Comparison of ENCODE assay signal across 22 mouse cellular contexts in genomic region chr17:35104754-35105153, GRCm38 (mm10). TPM values are rescaled to one million over a fixed set of nuclear protein-coding genes. Genes with fewer than 3 reads are reported as not detected.
A peak's percentile ranks its signal among the peaks of the same experiment; 100 is the strongest.
DNase-seq lines count a peak whose midpoint lies in the region; ATAC-seq and TF ChIP-seq lines count a peak whose summit lies in the region.
"Had no signal": no experiment of that assay in that cellular context is flagged by ENCODE, and none has a peak within 500 bp of the region (broad histone marks: within the 10 kb centered on the region; RNA-seq: fewer than 3 reads in every experiment).

No protein-coding gene starts in this region.

- H3K9ac ChIP-seq in neural tube, embryonic 13.5 days, result 0 out of 2 replicates have a peak overlapping the region, but pooled peaks have one; percentile 22
- H3K9ac ChIP-seq in neural tube, embryonic 15.5 days (replicated peaks), result no peak overlapping the region
- H3K9ac ChIP-seq in liver, embryonic 12.5 days, result peak overlapping the region; percentile 57
- H3K9ac ChIP-seq in forebrain, postnatal 0 days, result no peak overlapping the region
- H3K9ac ChIP-seq: kidney, embryonic 15.5 days; limb, embryonic 12.5 days had no signal

- TF ChIP-seq CTCF in forebrain, postnatal 0 days (IDR thresholded peaks at IDR 0.05; ENCODE audit: low read depth), result no peak

- DNase-seq in ovary, postnatal 14 days (ENCODE audit: low spot score), result no peak
- DNase-seq in forebrain, postnatal 0 days, result no peak
- DNase-seq: adrenal gland, postnatal 25 days; midbrain, embryonic 14.5 days; right cerebral cortex, postnatal 25 days; thymus, postnatal 14 days had no signal

- H3K4me3 ChIP-seq in neural tube, embryonic 13.5 days, result no peak overlapping the region
- no peak overlapping the region for H3K4me3 ChIP-seq in neural tube, embryonic 15.5 days (replicated peaks)
- H3K4me3 ChIP-seq in liver, embryonic 12.5 days, result no peak overlapping the region
- no peak overlapping the region for H3K4me3 ChIP-seq in forebrain, postnatal 0 days (ENCODE audit: low read depth, low read length)
- H3K4me3 ChIP-seq: hindbrain, embryonic 12.5 days; kidney, embryonic 15.5 days; limb, embryonic 12.5 days had no signal

- H3K36me3 ChIP-seq in neural tube, embryonic 13.5 days, result peaks cover 48% of the 10 kb centered on the region
- H3K36me3 ChIP-seq in neural tube, embryonic 15.5 days, result peaks cover 44% of the 10 kb centered on the region
- peaks cover 43% of the 10 kb centered on the region for H3K36me3 ChIP-seq in liver, embryonic 12.5 days
- peaks cover 40% of the 10 kb centered on the region for H3K36me3 ChIP-seq in forebrain, postnatal 0 days (ENCODE audit: insufficient read depth)

- no peak for ATAC-seq in neural tube, embryonic 13.5 days (ENCODE audit: low read depth)
- no peak for ATAC-seq in neural tube, embryonic 15.5 days (ENCODE audit: low FRiP score)
- peak; percentile 55 for ATAC-seq in common myeloid progenitor, adult 5-6 weeks (replicated peaks; ENCODE audit: low read depth, poor library complexity, severe bottlenecking)
- ATAC-seq in liver, embryonic 12.5 days, result peak; percentile 87
- ATAC-seq in megakaryocyte-erythroid progenitor cell, adult 5-6 weeks (replicated peaks; ENCODE audit: low FRiP score, low TSS enrichment, poor library complexity, severe bottlenecking), result peak; percentile 87
- no peak for ATAC-seq in forebrain, postnatal 0 days
- ATAC-seq: CD4-positive, CD25-positive, alpha-beta regulatory T cell, adult 4 months; lung, postnatal 0 days had no signal

- no peak overlapping the region for H3K27ac ChIP-seq in neural tube, embryonic 13.5 days (replicated peaks)
- H3K27ac ChIP-seq in neural tube, embryonic 15.5 days (replicated peaks), result no peak overlapping the region
- H3K27ac ChIP-seq in liver, embryonic 12.5 days, result peak overlapping the region; percentile 82
- H3K27ac ChIP-seq in forebrain, postnatal 0 days (ENCODE audit: low read depth, low read length), result no peak overlapping the region
- H3K27ac ChIP-seq: hindbrain, embryonic 12.5 days; limb, embryonic 12.5 days had no signal

- WGBS in neural tube, embryonic 13.5 days, result 77% methylated on average over 6 of the region's 6 CpGs
- WGBS in neural tube, embryonic 15.5 days, result 80% methylated on average over 6 of the region's 6 CpGs
- WGBS in liver, embryonic 12.5 days (ENCODE audit: insufficient replicate concordance), result 20% methylated on average over 6 of the region's 6 CpGs
- WGBS in forebrain, postnatal 0 days, result 78% methylated on average over 6 of the region's 6 CpGs

- no peak overlapping the region for H3K4me2 ChIP-seq in neural tube, embryonic 13.5 days
- H3K4me2 ChIP-seq in neural tube, embryonic 15.5 days, result no peak overlapping the region
- H3K4me2 ChIP-seq in liver, embryonic 12.5 days, result peak overlapping the region; percentile 50
- no peak overlapping the region for H3K4me2 ChIP-seq in forebrain, postnatal 0 days (ENCODE audit: low read depth)
- H3K4me2 ChIP-seq: hindbrain, embryonic 12.5 days; kidney, embryonic 15.5 days; limb, embryonic 12.5 days had no signal

- no peaks in the 10 kb centered on the region for H3K27me3 ChIP-seq in neural tube, embryonic 13.5 days
- H3K27me3 ChIP-seq in neural tube, embryonic 15.5 days (replicated peaks), result no peaks in the 10 kb centered on the region
- no peaks in the 10 kb centered on the region for H3K27me3 ChIP-seq in liver, embryonic 12.5 days (replicated peaks)
- no peaks in the 10 kb centered on the region for H3K27me3 ChIP-seq in forebrain, postnatal 0 days (ENCODE audit: insufficient read depth, low read length)
- H3K27me3 ChIP-seq: hindbrain, embryonic 12.5 days; kidney, embryonic 15.5 days; limb, embryonic 12.5 days had no signal

- peaks cover 8% of the 10 kb centered on the region; the same call in 1 of the 2 replicates for H3K4me1 ChIP-seq in neural tube, embryonic 13.5 days (replicated peaks)
- H3K4me1 ChIP-seq in neural tube, embryonic 15.5 days, result peaks cover 4% of the 10 kb centered on the region; the same call in 1 of the 2 replicates
- peaks cover 54% of the 10 kb centered on the region for H3K4me1 ChIP-seq in liver, embryonic 12.5 days
- H3K4me1 ChIP-seq in forebrain, postnatal 0 days (ENCODE audit: insufficient read depth), result no peaks in the 10 kb centered on the region

- H3K9me3 ChIP-seq in neural tube, embryonic 13.5 days, result no peaks in the 10 kb centered on the region
- H3K9me3 ChIP-seq in neural tube, embryonic 15.5 days (replicated peaks), result no peaks in the 10 kb centered on the region
- no peaks in the 10 kb centered on the region for H3K9me3 ChIP-seq in liver, embryonic 12.5 days (replicated peaks)
- H3K9me3 ChIP-seq in forebrain, postnatal 0 days (ENCODE audit: low read length), result no peaks in the 10 kb centered on the region
- H3K9me3 ChIP-seq: hindbrain, embryonic 12.5 days; kidney, embryonic 15.5 days; limb, embryonic 12.5 days had no signal

RNA-seq across cellular contexts. Expression of gene Ly6g5c, which starts 3.3 kb away (rescaled TPM):
- polyA plus RNA-seq in neural tube, embryonic 13.5 days (2015; fragmentation: Nextera tagmentation; extraction: Ambion mirVana), result not detected in 2 replicates
- polyA plus RNA-seq in neural tube, embryonic 15.5 days (2015; fragmentation: Nextera tagmentation; extraction: Ambion mirVana), result not detected in 2 replicates
- not detected in 2 replicates for total RNA-seq in common myeloid progenitor, adult 5-6 weeks (2017)
- not detected in 2 replicates for polyA plus RNA-seq in liver, embryonic 12.5 days (2016; fragmentation: Nextera tagmentation; extraction: Ambion mirVana)
- total RNA-seq in megakaryocyte-erythroid progenitor cell, adult 5-6 weeks (2014; fragmentation: Nextera tagmentation), result not detected in 2 replicates
- total RNA-seq in megakaryocyte-erythroid progenitor cell, adult 5-6 weeks (2017), result not detected in 2 replicates
- not detected in 2 replicates for total RNA-seq in forebrain, postnatal 0 days (2014; rRNA removed)
- polyA plus RNA-seq in forebrain, postnatal 0 days (2015; fragmentation: Nextera tagmentation; extraction: Ambion mirVana), result not detected in 2 replicates
- total RNA-seq: adrenal gland, postnatal 25 days; gastrocnemius, postnatal 4 days; layer of hippocampus, adult 18-20 months; left cerebral cortex, adult 18-20 months had no signal
- polyA plus RNA-seq: CD4-positive, CD25-positive, alpha-beta regulatory T cell, adult 4 months; heart, embryonic 14.5 days; hindbrain, embryonic 12.5 days; intestine, embryonic 14.5 days; kidney, embryonic 15.5 days; limb, embryonic 12.5 days; lung, postnatal 0 days; midbrain, embryonic 14.5 days; stomach, embryonic 14.5 days had no signal

RNA-seq across cellular contexts. Expression of gene Ly6g5b, which starts 10.5 kb away (rescaled TPM):
- polyA plus RNA-seq in neural tube, embryonic 13.5 days (2015; fragmentation: Nextera tagmentation; extraction: Ambion mirVana), result 1.4 and 1.7 TPM in 2 replicates
- 1.0 and 1.5 TPM in 2 replicates for polyA plus RNA-seq in neural tube, embryonic 15.5 days (2015; fragmentation: Nextera tagmentation; extraction: Ambion mirVana)
- total RNA-seq in common myeloid progenitor, adult 5-6 weeks (2017), result not detected in 2 replicates
- 0.55 and 0.81 TPM in 2 replicates for polyA plus RNA-seq in liver, embryonic 12.5 days (2016; fragmentation: Nextera tagmentation; extraction: Ambion mirVana)
- total RNA-seq in megakaryocyte-erythroid progenitor cell, adult 5-6 weeks (2014; fragmentation: Nextera tagmentation), result 0.42 and 1.1 TPM in 2 replicates
- 0.99 TPM in 1 of 2 replicates, not detected in the other for total RNA-seq in megakaryocyte-erythroid progenitor cell, adult 5-6 weeks (2017)
- total RNA-seq in forebrain, postnatal 0 days (2014; rRNA removed), result 0.54 and 1.1 TPM in 2 replicates
- polyA plus RNA-seq in forebrain, postnatal 0 days (2015; fragmentation: Nextera tagmentation; extraction: Ambion mirVana), result 0.55 and 1.1 TPM in 2 replicates

RNA-seq across cellular contexts. Expression of gene Abhd16a, which starts 15.7 kb away (rescaled TPM):
- 98.2 and 104 TPM in 2 replicates for polyA plus RNA-seq in neural tube, embryonic 13.5 days (2015; fragmentation: Nextera tagmentation; extraction: Ambion mirVana)
- 110 TPM in 2 replicates for polyA plus RNA-seq in neural tube, embryonic 15.5 days (2015; fragmentation: Nextera tagmentation; extraction: Ambion mirVana)
- total RNA-seq in common myeloid progenitor, adult 5-6 weeks (2017), result 33.1 and 38.8 TPM in 2 replicates
- polyA plus RNA-seq in liver, embryonic 12.5 days (2016; fragmentation: Nextera tagmentation; extraction: Ambion mirVana), result 60.2 and 61.1 TPM in 2 replicates
- total RNA-seq in megakaryocyte-erythroid progenitor cell, adult 5-6 weeks (2014; fragmentation: Nextera tagmentation), result 62.9 and 76.7 TPM in 2 replicates
- total RNA-seq in megakaryocyte-erythroid progenitor cell, adult 5-6 weeks (2017), result 38.5 and 46.7 TPM in 2 replicates
- 139 and 202 TPM in 2 replicates for total RNA-seq in forebrain, postnatal 0 days (2014; rRNA removed)
- polyA plus RNA-seq in forebrain, postnatal 0 days (2015; fragmentation: Nextera tagmentation; extraction: Ambion mirVana), result 92.8 and 96.3 TPM in 2 replicates

RNA-seq across cellular contexts. Expression of gene Gpank1, which starts 16.5 kb away (rescaled TPM):
- 20.9 and 25.5 TPM in 2 replicates for polyA plus RNA-seq in neural tube, embryonic 13.5 days (2015; fragmentation: Nextera tagmentation; extraction: Ambion mirVana)
- polyA plus RNA-seq in neural tube, embryonic 15.5 days (2015; fragmentation: Nextera tagmentation; extraction: Ambion mirVana), result 22.4 and 22.8 TPM in 2 replicates
- 39.5 and 50.1 TPM in 2 replicates for total RNA-seq in common myeloid progenitor, adult 5-6 weeks (2017)
- polyA plus RNA-seq in liver, embryonic 12.5 days (2016; fragmentation: Nextera tagmentation; extraction: Ambion mirVana), result 16.5 and 19.6 TPM in 2 replicates
- 30.4 and 31.5 TPM in 2 replicates for total RNA-seq in megakaryocyte-erythroid progenitor cell, adult 5-6 weeks (2014; fragmentation: Nextera tagmentation)
- total RNA-seq in megakaryocyte-erythroid progenitor cell, adult 5-6 weeks (2017), result 36.2 and 37.7 TPM in 2 replicates
- total RNA-seq in forebrain, postnatal 0 days (2014; rRNA removed), result 16.9 and 20.5 TPM in 2 replicates
- 19.7 and 20.8 TPM in 2 replicates for polyA plus RNA-seq in forebrain, postnatal 0 days (2015; fragmentation: Nextera tagmentation; extraction: Ambion mirVana)

RNA-seq across cellular contexts. Expression of gene Csnk2b, which starts 17.1 kb away (rescaled TPM):
- 333 and 339 TPM in 2 replicates for polyA plus RNA-seq in neural tube, embryonic 13.5 days (2015; fragmentation: Nextera tagmentation; extraction: Ambion mirVana)
- 312 and 350 TPM in 2 replicates for polyA plus RNA-seq in neural tube, embryonic 15.5 days (2015; fragmentation: Nextera tagmentation; extraction: Ambion mirVana)
- 286 and 306 TPM in 2 replicates for total RNA-seq in common myeloid progenitor, adult 5-6 weeks (2017)
- polyA plus RNA-seq in liver, embryonic 12.5 days (2016; fragmentation: Nextera tagmentation; extraction: Ambion mirVana), result 187 and 192 TPM in 2 replicates
- 340 and 451 TPM in 2 replicates for total RNA-seq in megakaryocyte-erythroid progenitor cell, adult 5-6 weeks (2014; fragmentation: Nextera tagmentation)
- 319 and 482 TPM in 2 replicates for total RNA-seq in megakaryocyte-erythroid progenitor cell, adult 5-6 weeks (2017)
- total RNA-seq in forebrain, postnatal 0 days (2014; rRNA removed), result 240 and 247 TPM in 2 replicates
- polyA plus RNA-seq in forebrain, postnatal 0 days (2015; fragmentation: Nextera tagmentation; extraction: Ambion mirVana), result 334 and 335 TPM in 2 replicates

Comparison
In these comparisons a context has a peak if more than half of its experiments do, and no peak if none do; other contexts are left out.
1. H3K9ac ChIP-seq: peak in neural tube, embryonic 13.5 days (single experiment) and liver, embryonic 12.5 days (single experiment); none in neural tube, embryonic 15.5 days (single experiment) and forebrain, postnatal 0 days (single experiment).
2. ATAC-seq: peak in common myeloid progenitor, adult 5-6 weeks (single experiment), liver, embryonic 12.5 days (single experiment) and megakaryocyte-erythroid progenitor cell, adult 5-6 weeks (single experiment); none in neural tube, embryonic 13.5 days (single experiment), neural tube, embryonic 15.5 days (single experiment) and forebrain, postnatal 0 days (single experiment).